Mouse (Mus musculus) mesoderm, embryonic 11.5 days (tissue): ENCODE measurements around the gene A3galt2.

Source experiments
- DNase-seq: peaks from one replicate; pipeline ENCODE4 v3.0.0-alpha.2; 2012; ENCODE audit warnings: low read depth, low spot score

A3galt2 gene

DNA sequence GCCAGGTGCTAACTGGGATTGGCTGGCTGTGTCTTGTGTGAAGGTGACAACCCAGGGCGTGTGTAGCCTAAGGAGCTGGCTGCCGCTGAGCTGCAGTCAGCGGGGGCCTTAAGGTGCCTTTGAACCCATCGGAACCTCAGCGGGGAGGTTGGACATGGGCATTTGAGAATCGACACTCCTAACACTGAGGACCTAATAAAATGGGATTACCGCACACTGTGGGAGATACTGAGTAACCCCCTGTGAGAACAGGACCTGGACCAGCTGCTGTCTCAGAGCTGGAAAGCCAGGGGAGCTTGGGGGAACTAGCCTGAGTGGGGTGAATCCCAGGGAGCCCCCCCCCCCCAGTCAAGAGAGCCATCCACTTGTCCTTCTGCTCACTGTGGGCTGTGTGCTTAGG, 1.6 kb upstream of the A3galt2 start:
- no peak for DNase-seq

GRCm38 (mm10) chr4:128755900-128756299, 736 bp downstream of the A3galt2 start:
- DNase-seq: no peak

DNA sequence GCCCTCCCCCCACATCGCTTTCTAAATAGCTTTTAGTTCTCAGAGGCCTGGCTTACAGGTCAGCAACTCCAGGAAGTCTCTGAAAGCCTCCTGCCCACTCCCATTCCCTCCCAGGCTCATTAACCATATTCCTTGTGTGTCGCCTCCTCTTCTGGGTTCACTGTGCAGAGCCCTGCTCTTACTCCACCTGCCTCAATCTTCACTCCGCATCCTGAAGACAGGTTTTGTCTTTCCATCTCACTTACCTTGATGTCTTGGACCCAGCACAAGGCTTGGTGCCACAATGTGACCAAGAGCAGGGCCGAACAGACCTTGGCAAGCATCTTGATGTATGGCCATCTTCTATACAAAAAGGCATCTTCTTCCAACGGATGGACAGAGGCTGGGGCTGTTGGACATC, 4.0 kb downstream of the A3galt2 start:
- DNase-seq: no peak

DNA sequence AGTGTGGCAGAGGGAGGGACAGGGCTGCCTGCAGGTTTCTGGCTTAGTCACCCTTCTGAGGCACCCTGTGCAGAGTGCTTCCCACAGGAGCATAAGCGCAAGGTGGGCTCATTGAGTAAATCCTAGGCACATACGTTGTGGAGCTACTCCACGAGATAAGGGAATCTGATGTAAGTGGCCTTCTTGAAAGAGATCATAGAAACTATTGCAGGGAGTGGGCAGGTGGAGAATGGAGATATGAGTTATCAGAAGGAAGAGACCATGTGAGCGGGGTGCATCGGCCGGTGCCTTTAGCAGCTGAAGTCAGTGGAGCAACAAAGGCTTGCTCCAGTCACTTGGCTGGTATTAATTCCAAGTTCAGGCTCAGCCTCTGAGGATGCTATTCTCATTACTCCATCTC, 4.9 kb downstream of the A3galt2 start:
- no peak for DNase-seq

GRCm38 (mm10) chr4:128766929-128767328, 11.8 kb downstream of the A3galt2 start:
- no peak for DNase-seq

DNA sequence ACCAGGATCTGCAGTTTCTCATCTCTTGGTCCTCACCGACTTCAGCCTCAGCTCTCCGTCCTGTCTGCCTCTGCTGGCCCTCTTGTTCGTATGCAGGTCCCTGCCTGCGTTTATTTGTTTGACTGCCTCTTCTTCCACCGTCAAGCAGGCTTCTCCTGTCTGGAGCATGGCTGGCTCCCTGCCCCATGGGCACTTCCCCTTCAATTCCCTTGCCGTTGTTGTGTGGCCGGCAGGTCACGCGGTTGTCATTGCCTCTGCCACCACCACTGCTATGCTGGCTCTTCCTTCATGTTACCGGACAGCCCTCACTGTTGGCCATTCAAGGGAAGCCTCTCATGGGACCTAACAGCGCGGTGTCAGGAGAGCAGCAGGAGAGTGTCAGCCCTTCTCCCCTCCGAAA, 13.0 kb downstream of the A3galt2 start:
- DNase-seq: no peak

DNA sequence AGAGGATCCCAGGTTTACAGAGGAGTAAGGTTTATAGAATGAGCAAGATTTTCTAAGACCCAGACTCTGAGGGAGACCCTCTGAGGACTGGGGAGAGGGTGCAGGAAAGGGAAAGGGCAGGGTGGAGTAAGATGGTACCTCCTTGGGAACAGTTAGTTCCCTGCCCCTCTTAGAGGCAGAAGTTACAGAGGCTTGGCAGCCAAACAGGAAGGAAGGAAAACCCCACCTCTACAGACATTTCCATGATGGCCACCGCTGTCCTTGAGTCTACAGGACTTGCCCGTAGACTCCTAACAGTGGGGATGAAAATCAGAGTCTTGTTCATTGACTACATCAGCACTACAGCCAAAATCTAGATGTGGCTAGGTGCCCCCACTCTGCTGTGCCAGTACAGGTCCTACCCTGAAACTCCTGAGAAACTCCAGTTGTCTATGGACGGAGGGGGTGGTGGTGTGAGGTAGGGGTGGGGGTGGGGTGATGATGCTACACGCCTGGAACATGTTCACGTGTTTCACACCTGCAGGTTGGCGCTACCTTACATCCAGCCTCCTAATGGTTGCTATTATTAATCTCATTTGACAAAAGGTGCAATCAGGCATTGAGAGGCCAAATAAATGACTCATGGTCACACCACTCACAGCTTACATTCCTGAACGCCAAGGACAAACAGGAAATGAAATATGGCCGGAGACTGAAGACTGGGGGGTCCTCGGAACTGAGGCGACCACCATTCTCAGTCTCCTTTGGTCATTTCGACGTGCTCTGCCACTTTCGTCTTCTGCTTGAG, 14.6 kb downstream of the A3galt2 start:
- no peak for DNase-seq

DNA sequence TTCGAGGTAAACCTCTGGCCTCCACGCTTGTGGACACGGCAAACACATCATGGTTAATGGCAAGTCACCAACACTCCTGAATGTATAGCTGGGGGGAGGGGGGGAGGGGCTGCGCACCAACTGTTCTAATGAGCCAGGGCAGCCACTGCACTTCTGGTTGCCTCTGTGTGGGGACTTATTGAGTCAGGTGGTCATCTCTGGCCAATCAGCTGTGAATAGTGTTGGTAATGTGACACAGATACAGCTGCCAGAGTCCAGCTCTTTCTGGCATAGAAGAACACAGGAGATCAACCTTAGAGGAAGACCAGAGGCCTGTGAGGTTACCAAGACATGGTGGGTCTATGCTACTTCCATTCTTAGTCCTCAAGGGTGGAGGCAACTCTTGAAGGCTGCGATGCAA, 15.5 kb downstream of the A3galt2 start:
- DNase-seq: no peak

DNA sequence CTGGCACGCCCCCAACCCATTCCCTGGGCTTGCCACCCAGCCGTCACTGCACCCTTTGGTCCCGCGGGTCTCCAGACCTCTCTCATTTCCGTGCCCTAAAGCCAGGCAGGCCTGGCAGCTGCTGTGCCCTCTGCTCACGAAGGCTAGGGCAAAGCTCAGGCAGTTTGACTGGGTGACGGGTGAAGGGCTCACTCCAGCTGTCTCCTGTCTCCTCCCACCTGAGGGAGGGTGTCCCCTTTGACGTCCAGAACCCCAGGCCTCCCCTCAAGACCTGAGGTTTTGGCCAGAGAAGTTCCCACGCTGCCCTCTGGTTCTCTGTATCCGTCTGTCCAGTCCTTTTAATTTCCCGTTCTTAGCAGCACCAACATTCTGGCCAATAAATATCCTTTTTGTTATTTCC, 18.7 kb downstream of the A3galt2 start:
- no peak for DNase-seq

GRCm38 (mm10) chr4:128774467-128774866, 19.3 kb downstream of the A3galt2 start:
- DNase-seq: peak; percentile 49

GRCm38 (mm10) chr4:128776568-128777289, 21.6 kb downstream of the A3galt2 start:
- peak; percentile 78 for DNase-seq

- no peak for DNase-seq
Observed at GRCm38 (mm10) chr4:128777593-128777992, 22.4 kb downstream of the A3galt2 start.

- DNase-seq: no peak
Observed at GRCm38 (mm10) chr4:128782037-128782436, 26.9 kb downstream of the A3galt2 start.

GRCm38 (mm10) chr4:128782645-128783044, 27.5 kb downstream of the A3galt2 start:
- no peak for DNase-seq

DNA sequence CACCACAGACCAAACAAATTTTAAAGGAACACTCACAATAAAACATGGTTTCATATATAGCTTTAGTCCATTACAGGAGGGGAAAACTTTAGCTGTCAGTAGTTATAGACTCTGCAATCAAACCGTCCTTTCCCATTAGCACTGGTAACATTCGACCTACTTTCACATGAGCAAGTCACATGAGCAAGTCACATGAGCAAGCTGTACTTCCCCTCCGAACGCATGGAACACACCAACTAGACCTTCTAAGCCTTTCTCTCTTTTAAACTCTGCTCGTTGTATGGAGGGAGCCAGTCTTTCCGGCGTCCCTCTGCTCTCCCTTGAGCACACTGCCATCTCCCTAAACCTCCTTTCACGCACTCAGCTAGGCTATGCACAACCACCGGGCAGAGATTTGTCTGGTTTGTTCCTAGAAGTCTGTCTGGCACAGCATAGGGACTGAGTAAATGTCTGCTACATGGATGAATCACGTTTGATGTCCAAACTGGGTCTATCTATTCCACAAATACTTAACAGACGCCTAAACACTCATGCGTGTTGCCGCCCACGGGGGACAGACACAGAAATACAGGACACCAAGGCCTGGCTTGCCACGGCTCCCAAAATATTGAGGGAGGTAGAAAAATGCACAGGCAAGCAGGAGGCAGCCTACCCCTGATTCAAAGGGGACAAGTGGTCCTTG, 29.9 kb downstream of the A3galt2 start:
- DNase-seq: no peak

DNA sequence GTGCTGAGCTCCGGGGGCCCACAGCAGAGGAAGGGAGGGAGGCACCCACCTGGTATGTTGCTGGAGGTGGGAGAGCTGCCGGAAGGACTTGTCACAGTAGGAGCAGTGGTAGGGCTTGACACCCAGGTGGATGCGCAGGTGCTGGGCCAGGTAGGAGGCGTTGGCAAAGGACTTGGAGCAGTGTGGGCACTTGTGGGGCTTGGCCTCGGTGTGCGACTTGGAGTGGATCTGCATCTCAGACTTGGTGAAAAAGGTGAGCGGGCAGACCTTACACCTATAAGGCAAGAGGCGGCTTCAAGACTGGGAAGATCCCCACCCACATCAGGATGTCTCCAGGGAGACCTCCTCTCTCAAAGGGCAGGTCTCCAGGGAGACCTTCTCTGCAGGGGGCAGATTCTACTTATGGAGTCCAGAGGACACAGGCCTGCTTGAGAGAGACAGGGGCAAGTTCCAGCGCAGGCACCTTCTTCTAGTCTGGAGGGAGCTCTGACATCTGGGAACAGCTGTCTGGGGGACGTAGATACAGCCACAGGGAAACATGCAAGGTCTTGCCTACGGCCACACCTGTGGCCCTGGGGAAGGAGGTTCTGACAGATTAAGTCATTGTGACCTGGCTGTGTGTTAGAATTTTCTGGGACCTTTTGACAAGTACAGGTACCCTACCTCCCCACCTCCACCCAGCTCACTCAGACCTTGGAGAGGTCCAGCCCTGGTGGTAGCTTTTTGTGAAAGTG, 30.9 kb downstream of the A3galt2 start:
- no peak for DNase-seq

DNA sequence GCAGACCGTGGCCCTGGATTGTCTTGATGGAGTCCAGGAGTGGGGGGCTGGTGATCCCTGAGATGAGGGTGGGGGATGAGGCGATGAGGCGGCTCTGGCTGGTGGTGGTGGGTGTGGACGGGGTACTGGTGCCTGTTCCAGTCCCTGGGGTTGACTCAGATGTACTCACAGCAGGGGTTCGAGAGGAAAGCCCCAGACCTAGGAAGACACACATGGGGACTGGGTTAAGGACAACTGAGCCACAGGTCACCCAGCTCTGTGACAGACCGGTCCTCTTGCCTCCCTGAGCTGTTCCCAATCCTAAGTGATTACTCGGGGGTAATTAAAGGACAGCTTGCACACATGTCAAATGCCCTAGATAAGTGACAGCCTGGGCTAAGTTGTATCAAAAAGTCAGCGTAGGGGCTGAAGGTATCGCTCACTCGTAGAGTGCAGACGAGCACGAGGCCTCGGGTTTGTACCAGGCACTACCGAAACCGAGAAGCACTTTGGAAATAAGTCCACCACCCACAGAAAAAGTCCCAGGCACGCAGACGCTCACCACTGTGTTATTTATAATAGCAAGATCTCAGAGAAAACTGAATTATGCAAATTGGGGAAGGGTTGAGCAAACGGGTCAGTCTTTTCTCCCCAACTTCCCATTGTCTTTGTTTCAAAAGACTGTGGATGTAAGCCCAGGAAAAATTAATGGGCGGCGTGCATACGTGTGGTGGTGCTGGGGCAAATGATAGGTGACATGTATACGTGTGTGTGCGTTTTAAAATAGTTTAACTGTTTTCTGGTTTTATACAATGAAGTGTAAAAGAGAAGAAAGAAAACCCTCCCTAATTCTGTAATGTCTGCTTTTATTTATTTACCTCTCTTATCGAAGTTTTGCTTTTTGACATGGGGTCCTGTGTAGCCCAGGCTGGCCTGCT, 32.1 kb downstream of the A3galt2 start:
- DNase-seq: no peak

GRCm38 (mm10) chr4:128788108-128788507, 32.9 kb downstream of the A3galt2 start:
- DNase-seq: no peak

DNA sequence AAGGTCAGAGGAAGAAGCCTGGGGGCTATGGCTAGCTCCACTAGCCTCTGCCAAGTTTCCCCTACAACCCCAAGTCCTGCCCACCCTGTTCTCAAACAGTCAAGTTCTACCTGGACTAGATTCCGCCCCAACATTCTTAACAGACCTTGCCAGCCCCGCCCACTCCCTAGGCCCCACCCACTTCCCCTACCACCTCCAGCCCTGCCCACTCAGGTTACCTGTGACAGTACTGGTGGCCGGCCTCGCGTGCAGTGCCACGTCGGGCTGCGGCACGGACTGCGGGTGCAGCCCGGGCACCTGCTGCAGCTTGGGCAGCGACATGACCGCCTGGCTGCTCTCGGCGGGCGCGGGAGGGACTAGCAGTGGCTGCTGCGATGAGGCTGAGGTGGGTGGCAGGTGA, 34.5 kb downstream of the A3galt2 start:
- DNase-seq: no peak

DNA sequence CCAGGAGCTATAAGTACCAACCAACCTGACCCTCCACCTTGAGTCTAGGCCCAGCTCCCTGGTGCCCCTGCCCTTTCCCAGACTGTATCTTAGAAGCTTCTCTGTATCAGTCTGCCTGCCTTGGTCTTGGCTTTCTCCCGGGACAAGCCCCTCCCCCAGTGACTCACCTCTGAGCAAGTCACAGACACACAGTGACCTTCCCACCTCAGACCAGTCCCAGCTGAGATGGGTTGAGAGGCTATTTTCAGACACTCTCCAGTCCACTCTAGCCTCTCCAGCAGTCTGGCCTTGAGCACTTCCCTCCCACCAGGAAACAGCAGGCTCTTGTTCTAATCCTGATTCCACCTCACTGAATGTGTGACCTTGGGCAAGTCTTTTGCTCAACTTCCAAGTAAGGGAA, 38.5 kb downstream of the A3galt2 start:
- DNase-seq: no peak

DNA sequence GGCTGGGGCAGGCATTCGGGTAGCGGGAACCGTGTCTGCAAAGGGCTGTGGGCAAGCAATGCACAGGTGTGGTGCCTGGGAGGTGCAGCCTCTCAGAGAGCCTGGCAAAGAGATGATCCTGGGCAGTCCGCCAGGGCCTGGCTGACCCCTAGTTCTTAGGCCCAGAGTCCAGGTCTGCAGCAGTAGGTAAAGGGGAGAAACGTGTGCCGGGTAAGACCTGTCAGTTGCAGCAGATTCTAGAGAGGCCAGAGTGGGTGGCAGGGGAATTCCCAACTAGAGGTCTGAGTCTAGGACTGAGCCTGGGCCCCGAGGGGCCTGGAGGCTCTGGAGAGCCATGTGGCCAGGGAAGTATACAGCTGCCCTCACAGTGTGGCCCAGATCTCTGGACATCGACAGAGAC, 39.0 kb downstream of the A3galt2 start:
- no peak for DNase-seq
